Mouse (Mus musculus): ENCODE measurements around the gene Tmem273.

GRCm38 (mm10) chr14:32784748-32785134, 1.0 kb upstream of the Tmem273 start:
- TF ChIP-seq CTCF (IDR thresholded peaks at IDR 0.05) (no peak), EP300 (IDR thresholded peaks at IDR 0.05) (no peak)
